Mouse (Mus musculus): ENCODE measurements around the gene Mtmr2. TPM values are rescaled to one million over a fixed set of nuclear protein-coding genes. Genes with fewer than 3 reads are reported as not detected.

Mtmr2 gene
- polyA plus RNA-seq, 1 experiment from 2014 or later, result 70.4 TPM

GRCm38 (mm10) chr9:13853876-13854275, 105.7 kb downstream of the Mtmr2 start:
- Histone ChIP-seq H3K36me3 (ENCODE audit: control insufficient read depth, insufficient read depth, low read length) (no peaks in the 10 kb centered on the region), H3K27ac (ENCODE audit: low read length) (no peak overlapping the region), H3K9ac (ENCODE audit: low read length) (no peak overlapping the region), H3K4me2 (ENCODE audit: low read depth, low read length) (no peak overlapping the region), H3K27me3 (ENCODE audit: control insufficient read depth, insufficient read depth, low read length) (no peaks in the 10 kb centered on the region), H3K4me3 (replicated peaks; ENCODE audit: low read length) (no peak overlapping the region), H3K4me1 (ENCODE audit: control insufficient read depth, insufficient read depth, low read length) (no peaks in the 10 kb centered on the region), H3K9me3 (replicated peaks; ENCODE audit: control insufficient read depth, low read length) (no peaks in the 10 kb centered on the region)
- ATAC-seq (ENCODE audit: insufficient read depth, low FRiP score), result no peak
- WGBS, result 58% methylated on average over 3 of the region's 3 CpGs

Other genes with a start within 250 kb of the Mtmr2 start
- 41.2 and 43.5 TPM in 2 replicates for gene Cep57, start 78.7 kb downstream of the Mtmr2 start, polyA plus RNA-seq (2015; fragmentation: Nextera tagmentation; extraction: Ambion mirVana)
- gene Fam76b, start 79.3 kb downstream of the Mtmr2 start, polyA plus RNA-seq (2015; fragmentation: Nextera tagmentation; extraction: Ambion mirVana), result 14.7 and 18.3 TPM in 2 replicates

All from stomach, embryonic 16.5 days (tissue).